Mouse (Mus musculus): ENCODE measurements around the gene Nxph1.

Gene Nxph1

DNA sequence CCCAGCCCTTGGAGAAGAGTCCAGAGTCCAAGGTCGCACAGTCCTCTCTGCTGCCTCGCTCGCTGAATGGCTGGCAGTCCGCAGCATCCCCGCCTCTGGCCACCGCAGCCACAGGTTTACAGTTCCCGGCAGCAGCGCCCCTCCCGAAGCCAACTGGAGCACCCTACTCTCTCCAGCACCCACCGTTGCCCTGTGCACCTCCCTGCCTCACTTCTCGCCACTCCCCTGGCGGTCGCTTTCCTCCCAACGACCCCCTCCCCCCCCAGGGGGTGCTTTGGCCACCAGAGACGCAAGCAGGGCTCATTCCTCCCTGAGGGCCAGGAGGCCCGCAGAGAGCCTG lies at the start of gene Nxph1:
TSS of gene Nxph1 (plus strand) at position 301 of the 340 bp plus-strand sequence.
- DNase-seq (ENCODE audit: low read depth, low spot score), result no peak

DNA sequence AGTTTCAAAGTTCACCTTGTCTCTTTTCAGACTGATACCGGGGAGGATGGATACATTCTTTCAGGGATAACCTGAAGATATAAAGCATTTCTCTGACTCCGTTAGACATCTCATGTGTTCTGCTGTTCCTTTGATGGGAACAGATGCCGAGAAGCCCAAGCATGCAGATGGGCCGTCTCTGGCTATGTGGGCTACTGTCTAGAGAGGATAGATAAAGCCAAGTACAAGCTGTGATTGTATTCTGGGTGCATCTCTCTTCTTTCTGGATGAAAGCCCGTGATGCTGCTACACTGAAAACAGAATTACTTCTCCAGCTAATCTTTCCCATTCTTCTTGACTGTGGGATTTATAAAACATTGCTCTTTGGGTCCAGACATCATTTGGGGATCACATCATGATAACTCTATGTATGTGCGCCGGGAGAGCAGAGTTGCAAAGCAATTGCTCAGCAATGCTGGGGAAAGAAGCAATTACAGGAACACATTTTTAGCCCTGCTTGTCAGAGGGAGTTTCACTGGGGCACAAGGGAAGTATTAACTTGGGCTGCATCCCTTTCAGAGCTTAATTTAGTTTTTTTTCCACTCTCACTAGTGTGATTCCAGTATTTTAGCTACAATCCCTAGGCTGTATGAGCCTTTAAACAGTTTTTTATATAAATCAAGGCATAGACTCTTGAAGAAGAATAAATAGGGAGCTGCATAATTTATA lies 48.1 kb upstream of the Nxph1 start:
- DNase-seq (ENCODE audit: low read depth, low spot score), result no peak

DNA sequence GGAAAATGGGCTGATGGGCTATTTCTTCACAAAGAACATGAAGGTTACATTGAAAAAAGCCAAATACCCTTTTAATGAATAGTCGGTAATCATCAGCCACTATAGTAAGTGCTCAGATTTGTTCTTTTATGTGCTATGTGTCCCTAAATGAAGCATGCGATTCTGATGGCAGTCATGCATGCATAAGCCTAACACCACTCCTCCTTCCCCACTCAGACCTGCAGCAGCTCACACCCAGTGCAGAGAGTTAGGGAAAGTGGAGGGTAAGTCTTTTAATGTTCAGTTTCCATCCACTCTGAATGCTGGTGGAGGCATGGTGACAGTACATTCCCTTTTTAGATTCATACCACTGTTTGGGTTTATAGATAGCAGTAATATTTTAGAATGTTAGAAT lies 47.5 kb upstream of the Nxph1 start:
- no peak for DNase-seq (ENCODE audit: low read depth, low spot score)

GRCm38 (mm10) chr6:8907917-8908316 lies 40.3 kb upstream of the Nxph1 start:
- peak; percentile 16 for DNase-seq (ENCODE audit: low read depth, low spot score)

DNA sequence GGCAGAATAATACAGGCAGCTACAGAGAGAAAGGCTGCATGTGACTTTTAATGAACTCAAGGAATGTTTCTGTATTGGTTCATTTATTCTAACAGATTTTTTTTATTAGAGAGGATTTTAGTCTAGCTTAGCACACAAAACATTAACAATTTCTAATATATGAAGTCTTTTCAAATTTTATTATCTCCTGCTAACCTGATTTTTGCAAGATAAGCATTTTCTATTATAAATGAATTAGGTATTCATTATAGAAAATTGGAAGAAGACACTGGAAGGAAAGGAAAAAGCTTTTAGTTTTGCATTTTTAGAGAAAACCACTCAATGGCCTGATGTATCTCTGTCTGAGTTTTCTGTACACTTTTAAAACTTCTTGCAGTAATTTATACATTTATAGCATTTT lies 34.8 kb upstream of the Nxph1 start:
- no peak for DNase-seq (ENCODE audit: low read depth, low spot score)

GRCm38 (mm10) chr6:8914682-8915081 lies 33.5 kb upstream of the Nxph1 start:
- no peak for DNase-seq (ENCODE audit: low read depth, low spot score)

DNA sequence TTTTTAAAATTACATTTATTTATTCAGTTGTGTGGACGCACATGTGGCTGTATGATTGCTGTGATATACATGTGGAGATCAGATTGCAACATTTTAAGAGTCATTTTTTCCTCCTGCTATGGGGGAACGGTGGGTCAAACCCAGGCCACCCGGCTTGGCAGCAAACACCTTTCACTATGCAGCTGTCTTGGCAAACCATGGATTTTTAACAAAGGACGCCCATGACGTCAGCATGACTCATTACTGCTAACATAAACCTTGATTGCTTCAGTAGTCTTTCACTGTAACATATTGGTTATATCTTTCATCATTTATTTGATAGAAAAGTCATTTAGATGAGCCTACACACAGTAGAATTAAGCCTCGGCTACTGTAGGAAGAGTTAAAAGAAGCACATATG lies 23.8 kb upstream of the Nxph1 start:
- DNase-seq (ENCODE audit: low read depth, low spot score), result no peak

DNA sequence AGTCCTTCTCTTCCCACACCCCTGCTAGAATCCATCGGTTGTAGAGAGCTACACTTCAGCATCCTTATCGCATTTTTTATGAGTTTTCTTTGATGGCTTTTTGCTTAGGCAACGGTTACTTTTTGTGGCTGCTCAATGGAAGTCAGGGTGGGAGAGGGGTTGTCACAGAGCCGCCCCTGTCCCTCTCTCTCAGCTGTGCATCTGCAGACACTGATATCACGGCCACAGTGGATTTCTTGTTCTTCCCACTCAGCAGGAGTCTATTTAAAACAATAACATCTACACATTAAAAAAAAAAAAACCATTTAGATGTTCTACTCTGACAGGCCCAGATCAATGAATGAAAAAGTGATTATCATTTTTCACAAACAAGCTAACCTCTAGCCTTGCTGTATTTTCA lies 13.0 kb upstream of the Nxph1 start:
- no peak for DNase-seq (ENCODE audit: low read depth, low spot score)

- DNase-seq (ENCODE audit: low read depth, low spot score), result peak; percentile 77
These were observed 12.5 kb upstream of the Nxph1 start for GRCm38 (mm10) chr6:8935705-8936104.

- no peak for DNase-seq (ENCODE audit: low read depth, low spot score)
These were observed 12.1 kb upstream of the Nxph1 start for GRCm38 (mm10) chr6:8936168-8936567.

DNA sequence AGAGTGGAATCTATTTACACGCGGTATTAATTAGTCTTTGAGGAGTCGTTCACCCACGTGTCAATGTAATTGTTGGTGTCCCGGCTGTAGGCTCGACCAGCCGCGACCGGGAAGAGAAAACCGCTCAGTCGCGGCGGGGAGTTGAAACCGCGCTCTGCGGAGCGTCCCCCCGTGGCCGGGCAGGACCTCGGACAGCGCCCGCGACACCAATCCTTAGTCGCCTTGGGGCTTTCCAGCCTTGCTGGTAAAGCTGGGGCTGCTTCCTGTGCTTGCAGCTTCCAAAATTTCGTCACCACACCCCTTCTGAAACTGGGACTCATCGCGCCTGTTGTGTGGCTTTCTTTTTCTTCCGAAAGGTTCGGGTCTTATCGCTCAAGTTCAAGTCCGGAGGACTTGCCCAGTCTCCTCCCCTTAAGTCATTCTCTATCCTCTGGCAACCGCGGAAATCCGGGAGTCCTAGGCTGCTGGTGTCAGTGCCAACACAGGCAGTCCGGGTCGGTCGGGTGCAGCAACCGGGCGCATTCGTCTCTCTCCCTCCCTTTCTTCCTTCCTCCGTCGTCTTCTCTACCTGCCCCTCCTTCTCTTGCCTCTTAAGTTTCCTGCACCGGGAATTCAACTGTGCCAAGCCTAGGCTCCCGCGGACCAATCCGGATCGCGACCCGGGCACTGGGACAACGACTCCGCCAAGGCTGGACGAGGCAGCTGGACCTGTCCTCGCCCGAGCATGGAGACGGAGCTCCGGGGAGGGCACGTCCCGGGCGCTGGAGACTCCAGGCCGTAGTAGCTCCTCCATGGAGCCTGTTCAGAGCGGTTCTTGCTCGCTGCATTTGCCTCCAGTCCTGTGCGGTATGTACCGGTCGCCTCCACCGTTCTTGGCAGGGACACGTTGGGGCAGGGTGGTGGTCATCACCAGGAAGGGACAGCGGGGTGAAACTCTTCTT lies 510 bp downstream of the Nxph1 start:
- no peak for DNase-seq (ENCODE audit: low read depth, low spot score)

GRCm38 (mm10) chr6:8949665-8950201 lies 1.5 kb downstream of the Nxph1 start:
- DNase-seq (ENCODE audit: low read depth, low spot score), result no peak

- DNase-seq (ENCODE audit: low read depth, low spot score), result no peak
These were observed 2.5 kb downstream of the Nxph1 start for GRCm38 (mm10) chr6:8950611-8951325.

- peak; percentile 16 for DNase-seq (ENCODE audit: low read depth, low spot score)
These were observed 3.1 kb downstream of the Nxph1 start for GRCm38 (mm10) chr6:8951326-8951695.

- DNase-seq (ENCODE audit: low read depth, low spot score), result no peak
These were observed 3.8 kb downstream of the Nxph1 start for GRCm38 (mm10) chr6:8951884-8952590.

GRCm38 (mm10) chr6:8955817-8956529 lies 7.7 kb downstream of the Nxph1 start:
- no peak for DNase-seq (ENCODE audit: low read depth, low spot score)

GRCm38 (mm10) chr6:8956743-8957528 lies 8.7 kb downstream of the Nxph1 start:
- DNase-seq (ENCODE audit: low read depth, low spot score), result no peak

- DNase-seq (ENCODE audit: low read depth, low spot score), result no peak
These were observed 9.3 kb downstream of the Nxph1 start for GRCm38 (mm10) chr6:8957529-8957887.

DNA sequence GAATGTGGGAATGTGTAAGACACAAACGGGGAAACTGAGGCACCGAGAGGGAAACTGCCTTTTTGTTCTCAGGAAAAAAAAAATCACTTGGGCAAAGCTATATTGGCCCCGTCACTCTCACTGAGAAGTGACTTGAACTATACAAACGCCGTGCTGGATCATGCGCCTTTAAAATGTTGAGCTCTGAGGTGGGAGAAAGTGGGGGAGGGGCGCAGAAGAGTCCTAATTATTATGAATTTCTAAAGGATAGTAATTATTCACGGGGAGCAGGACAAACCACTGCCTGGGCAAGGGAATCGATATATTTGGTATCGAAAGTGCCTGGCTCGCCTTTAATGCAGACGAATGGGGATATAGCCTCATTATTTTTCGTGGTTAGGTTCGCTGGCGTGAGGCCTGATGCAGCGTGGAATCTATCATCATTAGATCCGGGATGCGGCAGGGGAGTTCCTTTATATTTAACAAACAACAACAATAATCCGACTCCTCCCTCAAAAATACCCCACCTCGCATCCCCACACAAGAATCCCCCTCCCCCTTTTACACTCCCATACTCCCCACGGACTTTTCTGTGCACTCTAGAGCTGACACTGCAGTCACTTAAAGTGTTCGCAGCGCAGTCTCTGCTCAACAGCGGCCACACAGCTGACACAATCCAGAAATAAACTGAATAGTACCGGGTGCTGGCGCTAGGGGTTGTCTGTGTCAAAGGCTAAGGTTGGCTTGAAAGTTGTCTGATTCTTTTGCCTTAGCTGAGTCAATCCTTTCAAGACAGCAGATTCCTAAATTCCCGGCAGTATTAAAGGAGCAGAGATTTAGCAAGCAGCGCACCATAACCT lies 10.1 kb downstream of the Nxph1 start:
- DNase-seq (ENCODE audit: low read depth, low spot score), result no peak
